Mouse (Mus musculus) testis, adult 2 months (tissue): ENCODE measurements around the gene Ptpn18. TPM values are rescaled to one million over a fixed set of nuclear protein-coding genes. Genes with fewer than 3 reads are reported as not detected.
A peak's percentile ranks its signal among the peaks of the same experiment; 100 is the strongest.

ENCODE experiments used
- H3K27ac ChIP-seq: fragments of 200-500 bp; 2 replicates; pipeline ENCODE4 v1.5.1; 2012; ENCODE audit warnings: low read depth, low read length; ENCODE audit not compliant: control insufficient read depth, insufficient read depth
- H3K27me3 ChIP-seq: fragments of 200-500 bp; 2 replicates; pipeline ENCODE4 v1.6.1; 2012; ENCODE audit warnings: mild to moderate bottlenecking, low read length, moderate library complexity; ENCODE audit not compliant: control insufficient read depth, insufficient read depth
- H3K36me3 ChIP-seq: fragments of 200-500 bp; 2 replicates; pipeline ENCODE4 v1.6.1; 2012; ENCODE audit warnings: mild to moderate bottlenecking, low read length; ENCODE audit not compliant: control insufficient read depth, insufficient read depth
- H3K4me1 ChIP-seq: fragments of 200-500 bp; 2 replicates; pipeline ENCODE4 v1.6.1; 2012; ENCODE audit warnings: low read length; ENCODE audit not compliant: control insufficient read depth, insufficient read depth
- H3K4me3 ChIP-seq: fragments of 200-500 bp; 2 replicates; pipeline ENCODE4 v1.5.1; 2012; ENCODE audit warnings: low read depth, mild to moderate bottlenecking, low read length, moderate library complexity, mixed read lengths; ENCODE audit not compliant: control insufficient read depth
- CTCF ChIP-seq: fragments of 200-500 bp; IDR thresholded peaks from 2 replicates; pipeline ENCODE4 v1.5.1; 2012; ENCODE audit warnings: low read depth, mild to moderate bottlenecking, inconsistent platforms, low read length, moderate library complexity; ENCODE audit not compliant: control insufficient read depth, insufficient read depth, insufficient replicate concordance
- POLR2A ChIP-seq: fragments of 200-500 bp; IDR thresholded peaks from 2 replicates; pipeline ENCODE4 v1.6.1; 2012; ENCODE audit warnings: low read depth, mild to moderate bottlenecking, inconsistent platforms, low read length, moderate library complexity; ENCODE audit not compliant: control insufficient read depth
- polyA plus RNA-seq: library from polyadenylated mRNA; depleted of rRNA; stranded (reverse); fragments of >200 nt; gene quantifications from 2 replicates; pipeline ENCODE4 v1.2.3, GENCODE M21; 2012; rRNA removed

The Ptpn18 gene
- 1.9 and 4.1 TPM in 2 replicates for polyA plus RNA-seq

GRCm38 (mm10) chr1:34459284-34460060, at the start of gene Ptpn18:
TSS of gene Ptpn18 (plus strand) at chr1:34459762.
- Histone ChIP-seq H3K4me3 (peak within 1 kb of the TSS; percentile 76), H3K27me3 (no peaks in the 10 kb centered on the region)

GRCm38 (mm10) chr1:34428466-34428865, 31.1 kb upstream of the Ptpn18 start:
- Histone ChIP-seq H3K4me1 (peaks cover 13% of the 10 kb centered on the region), H3K27me3 (peaks cover 4% of the 10 kb centered on the region; the same call in 1 of the 2 replicates), H3K4me3 (no peak overlapping the region), H3K27ac (no peak overlapping the region), H3K36me3 (no peaks in the 10 kb centered on the region)
- TF ChIP-seq CTCF (no peak), POLR2A (no peak)

More at GRCm38 (mm10) chr1:34459284-34460060, at the start of gene Ptpn18:
- peaks cover 21% of the 10 kb centered on the region for H3K4me1 ChIP-seq
- H3K27ac ChIP-seq, result no peak within 1 kb of the TSS
- H3K36me3 ChIP-seq, result no peaks in the 10 kb centered on the region
- no peak for TF ChIP-seq POLR2A
- no peak for TF ChIP-seq CTCF

- Histone ChIP-seq H3K4me3 (no peak overlapping the region), H3K27me3 (peaks cover 4% of the 10 kb centered on the region; the same call in 1 of the 2 replicates), H3K27ac (no peak overlapping the region), H3K4me1 (peaks cover 20% of the 10 kb centered on the region), H3K36me3 (no peaks in the 10 kb centered on the region)
- TF ChIP-seq POLR2A, result no peak
- no peak for TF ChIP-seq CTCF
These were observed 30.3 kb upstream of the Ptpn18 start for GRCm38 (mm10) chr1:34429281-34429680.

- TF ChIP-seq POLR2A (no peak), CTCF (no peak)
- Histone ChIP-seq H3K4me3 (no peak overlapping the region), H3K27ac (no peak overlapping the region), H3K36me3 (no peaks in the 10 kb centered on the region), H3K4me1 (peaks cover 20% of the 10 kb centered on the region), H3K27me3 (peaks cover 4% of the 10 kb centered on the region; the same call in 1 of the 2 replicates)
These were observed 28.6 kb upstream of the Ptpn18 start for GRCm38 (mm10) chr1:34430981-34431380.

- H3K27me3 ChIP-seq, result peaks cover 4% of the 10 kb centered on the region; the same call in 1 of the 2 replicates
- no peaks in the 10 kb centered on the region for H3K36me3 ChIP-seq
- no peak overlapping the region for H3K27ac ChIP-seq
- no peak overlapping the region for H3K4me3 ChIP-seq
- TF ChIP-seq CTCF (no peak), POLR2A (no peak)
- H3K4me1 ChIP-seq, result peaks cover 20% of the 10 kb centered on the region
These were observed 28.1 kb upstream of the Ptpn18 start for GRCm38 (mm10) chr1:34431431-34431830.

- Histone ChIP-seq H3K27me3 (peaks cover 4% of the 10 kb centered on the region; the same call in 1 of the 2 replicates), H3K4me3 (peak overlapping the region; percentile 73), H3K36me3 (no peaks in the 10 kb centered on the region), H3K4me1 (peaks cover 20% of the 10 kb centered on the region), H3K27ac (no peak overlapping the region)
- TF ChIP-seq POLR2A, result no peak
- TF ChIP-seq CTCF, result no peak; the same call in 1 of the 2 replicates
These were observed 27.2 kb upstream of the Ptpn18 start for GRCm38 (mm10) chr1:34432411-34432775.

GRCm38 (mm10) chr1:34432776-34433481, 26.6 kb upstream of the Ptpn18 start:
- peaks cover 20% of the 10 kb centered on the region for H3K4me1 ChIP-seq
- H3K27me3 ChIP-seq, result peaks cover 4% of the 10 kb centered on the region; the same call in 1 of the 2 replicates
- H3K4me3 ChIP-seq, result peak overlapping the region; percentile 73
- peak overlapping the region; percentile 18; the same call in 1 of the 2 replicates for H3K27ac ChIP-seq
- no peaks in the 10 kb centered on the region for H3K36me3 ChIP-seq
- TF ChIP-seq CTCF, result no peak
